Mouse (Mus musculus): ENCODE measurements at regions not wholly inside any gene's neighbourhood (a gene's known extent, or its start where the extent isn't known, plus 50 kb on each side); places are given as distances from the start of the nearest gene placed in this dataset.

- DNase-seq (ENCODE audit: extremely low spot score in 1 of 2, low spot score in 1 of 2), result peak in 1 of 2 experiments; percentile 9
These were observed 417.8 kb downstream of the Cdh7 start for GRCm38 (mm10) chr1:110400051-110400450.

GRCm38 (mm10) chr1:110447742-110448312, 465.6 kb downstream of the Cdh7 start:
- no peak for DNase-seq (ENCODE audit: extremely low spot score in 1 of 2, low spot score in 1 of 2)

- peak in 1 of 2 experiments; percentile 17 for DNase-seq (ENCODE audit: extremely low spot score in 1 of 2, low spot score in 1 of 2)
These were observed 493.9 kb downstream of the Cdh19 start for GRCm38 (mm10) chr1:110483476-110483875.

- peak in 1 of 2 experiments; percentile 19 for DNase-seq (ENCODE audit: extremely low spot score in 1 of 2, low spot score in 1 of 2)
These were observed 488.0 kb downstream of the Cdh19 start for GRCm38 (mm10) chr1:110489372-110489771.
